Mouse (Mus musculus) liver, embryonic 13.5 days (tissue): ENCODE data around the gene Dhrs4. TPM values are rescaled to one million over a fixed set of nuclear protein-coding genes. Genes with fewer than 3 reads are reported as not detected.

ENCODE experiments used
- ATAC-seq: fragments of 200-750 bp; cut with Nextera tagmentation; 2 replicates; pipeline ENCODE4 v1.8.0; 2017; ENCODE audit warnings: low read depth, mild to moderate bottlenecking, moderate number of reproducible peaks, moderate library complexity
- DNase-seq: peaks from one replicate; pipeline ENCODE4 v3.0.0; 2022
- H3K27ac ChIP-seq: fragments of 300-500 bp; sonication (generic); 2 replicates; pipeline ENCODE4 v1.5.1; 2015; ENCODE audit warnings: moderate library complexity, mild to moderate bottlenecking, inconsistent platforms
- H3K27me3 ChIP-seq: fragments of 300-500 bp; sonication (generic); 2 replicates; pipeline ENCODE4 v1.6.1; 2015; ENCODE audit warnings: mild to moderate bottlenecking, inconsistent platforms
- H3K36me3 ChIP-seq: fragments of 300-500 bp; sonication (generic); 2 replicates; pipeline ENCODE4 v1.6.1; 2015; ENCODE audit warnings: mild to moderate bottlenecking, inconsistent platforms
- H3K4me1 ChIP-seq: fragments of 300-500 bp; sonication (generic); replicated peaks from 2 replicates; pipeline ENCODE4 v1.6.1; 2015; ENCODE audit warnings: inconsistent platforms
- H3K4me2 ChIP-seq: fragments of 300-500 bp; sonication (generic); 2 replicates; pipeline ENCODE4 v1.6.1; 2015; ENCODE audit warnings: inconsistent platforms, mild to moderate bottlenecking, moderate library complexity
- H3K4me3 ChIP-seq: fragments of 300-500 bp; sonication (generic); replicated peaks from 2 replicates; pipeline ENCODE4 v1.5.1; 2015; ENCODE audit warnings: mild to moderate bottlenecking, inconsistent platforms
- H3K9ac ChIP-seq: fragments of 300-500 bp; sonication (generic); 2 replicates; pipeline ENCODE4 v1.6.1; 2015; ENCODE audit warnings: mild to moderate bottlenecking, inconsistent platforms
- H3K9me3 ChIP-seq: fragments of 300-500 bp; sonication (generic); replicated peaks from 2 replicates; pipeline ENCODE4 v1.6.1; 2016; ENCODE audit warnings: inconsistent platforms
- WGBS: fragments of 180-500 bp; shearing (Covaris S2); methylation state at CpG from one replicate; pipeline ENCODE4 v1.1.7; 2015; ENCODE audit not compliant: insufficient replicate concordance; 5-methylcytosine and 5-hydroxymethylcytosine counted together
- polyA plus RNA-seq: library from polyadenylated mRNA; unstranded; fragments of >200 nt; fragmentation: Nextera tagmentation; extraction: Ambion mirVana; gene quantifications from 2 replicates; pipeline ENCODE4 v1.2.1, GENCODE M21; 2015

Dhrs4 gene
- 78.9 and 80.8 TPM in 2 replicates for polyA plus RNA-seq

DNA sequence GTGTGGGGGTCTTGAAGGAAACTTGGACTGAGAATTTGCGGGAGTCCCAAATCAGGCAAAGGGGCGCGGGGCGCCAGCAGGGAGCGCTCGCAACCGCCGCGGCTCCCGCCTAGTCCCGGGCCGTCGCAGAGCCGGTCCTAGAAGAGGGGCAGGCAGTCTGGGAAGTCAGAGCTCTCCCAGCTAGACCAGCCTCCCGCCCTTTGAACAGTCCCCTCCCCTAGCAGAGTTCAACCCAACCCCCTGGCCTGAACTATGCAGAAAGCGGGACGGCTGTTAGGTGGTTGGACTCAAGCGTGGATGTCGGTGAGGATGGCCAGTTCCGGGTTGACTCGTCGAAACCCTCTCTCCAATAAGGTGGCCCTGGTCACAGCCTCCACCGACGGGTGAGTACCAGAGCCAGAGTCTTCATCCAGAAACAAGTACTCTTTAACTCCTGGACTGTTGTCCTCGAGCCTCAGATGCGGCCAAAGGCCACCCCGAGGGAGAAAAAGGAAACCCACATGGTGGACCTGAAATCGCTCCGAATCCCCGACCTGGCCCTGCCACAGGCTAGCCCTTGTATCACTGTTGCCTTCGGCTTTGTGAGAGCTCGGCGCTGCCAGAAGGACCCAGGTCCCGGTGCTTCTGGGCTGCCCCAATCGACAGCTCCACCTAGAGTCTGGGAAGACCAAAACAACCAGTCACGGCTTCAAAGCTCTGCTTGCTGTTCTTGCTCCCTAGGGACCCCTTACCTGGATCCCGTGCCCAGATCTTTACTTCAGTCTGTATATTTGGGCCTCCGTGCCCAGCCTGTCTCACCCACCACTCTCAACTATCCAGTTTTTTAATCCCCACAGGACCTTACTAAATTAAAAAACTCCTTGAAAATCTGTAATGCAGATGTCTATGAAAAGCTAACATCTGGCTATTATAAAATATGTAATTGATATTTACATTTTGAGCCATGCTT, at the start of gene Dhrs4:
TSS of gene Dhrs4 (plus strand) at position 108 of the 949 bp plus-strand sequence.
- peak; percentile 88 for ATAC-seq
- peak within 1 kb of the TSS; percentile 85 for H3K9ac ChIP-seq
- H3K36me3 ChIP-seq = peaks cover 18% of the 10 kb centered on the region
- no peaks in the 10 kb centered on the region for H3K9me3 ChIP-seq
- H3K4me1 ChIP-seq = peaks cover 67% of the 10 kb centered on the region
- WGBS = under 1% methylated on average over 38 of the region's 38 CpGs
- H3K4me3 ChIP-seq = peak within 1 kb of the TSS; percentile 71
- peak within 1 kb of the TSS; percentile 76 for H3K4me2 ChIP-seq
- no peaks in the 10 kb centered on the region for H3K27me3 ChIP-seq
- DNase-seq = peak; percentile 79
- H3K27ac ChIP-seq = peak within 1 kb of the TSS; percentile 92

DNA sequence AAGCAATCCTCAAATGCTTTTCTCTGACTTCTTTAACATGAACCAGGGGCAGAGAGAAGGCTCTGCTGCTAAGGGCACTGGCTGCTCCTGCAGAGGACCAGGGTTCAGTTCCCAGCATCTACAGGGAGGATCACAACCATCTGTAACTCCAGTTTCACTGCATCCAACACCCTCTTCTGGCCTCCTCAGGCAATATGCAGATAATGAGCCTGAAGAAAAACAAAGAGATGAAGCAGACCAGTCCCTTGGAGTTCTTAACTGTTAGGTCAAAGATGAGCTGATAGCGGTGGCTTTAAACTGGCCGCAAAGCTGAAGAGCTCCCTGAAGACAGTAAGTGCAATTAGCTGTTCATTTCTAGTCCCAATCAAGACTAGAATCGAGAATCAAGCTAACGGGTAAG, 48.3 kb upstream of the Dhrs4 start:
- Histone ChIP-seq H3K4me1 (peaks cover 20% of the 10 kb centered on the region), H3K9me3 (no peaks in the 10 kb centered on the region), H3K27ac (no peak overlapping the region), H3K36me3 (no peaks in the 10 kb centered on the region), H3K27me3 (no peaks in the 10 kb centered on the region), H3K9ac (no peak overlapping the region), H3K4me3 (no peak overlapping the region), H3K4me2 (no peak overlapping the region)
- DNase-seq (no peak), ATAC-seq (no peak)
- 36% methylated on average over 4 of the region's 4 CpGs for WGBS

DNA sequence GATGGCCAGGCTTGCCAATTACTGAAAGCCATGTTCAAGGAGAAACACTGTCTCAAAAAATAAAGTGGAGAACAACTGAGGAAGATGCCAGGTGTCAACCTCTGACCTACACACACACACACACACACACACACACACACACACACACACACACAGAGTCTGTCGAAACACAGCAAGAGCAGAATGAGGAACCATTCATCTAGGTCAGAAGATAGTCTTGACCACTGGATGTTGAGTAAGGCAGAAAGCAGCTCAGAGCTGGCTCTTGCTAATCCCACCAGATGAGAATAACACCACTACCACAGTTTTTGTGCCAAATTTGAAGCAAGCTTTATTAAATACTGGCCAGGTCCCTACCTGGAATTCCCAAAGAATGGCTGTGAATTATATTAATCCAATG, 45.5 kb upstream of the Dhrs4 start:
- Histone ChIP-seq H3K27ac (no peak overlapping the region), H3K4me1 (peaks cover 13% of the 10 kb centered on the region), H3K4me3 (no peak overlapping the region), H3K4me2 (no peak overlapping the region), H3K27me3 (no peaks in the 10 kb centered on the region), H3K36me3 (no peaks in the 10 kb centered on the region), H3K9me3 (no peaks in the 10 kb centered on the region), H3K9ac (no peak overlapping the region)
- ATAC-seq = no peak
- 43% methylated on average over 1 of the region's 1 CpGs for WGBS
- DNase-seq = no peak

DNA sequence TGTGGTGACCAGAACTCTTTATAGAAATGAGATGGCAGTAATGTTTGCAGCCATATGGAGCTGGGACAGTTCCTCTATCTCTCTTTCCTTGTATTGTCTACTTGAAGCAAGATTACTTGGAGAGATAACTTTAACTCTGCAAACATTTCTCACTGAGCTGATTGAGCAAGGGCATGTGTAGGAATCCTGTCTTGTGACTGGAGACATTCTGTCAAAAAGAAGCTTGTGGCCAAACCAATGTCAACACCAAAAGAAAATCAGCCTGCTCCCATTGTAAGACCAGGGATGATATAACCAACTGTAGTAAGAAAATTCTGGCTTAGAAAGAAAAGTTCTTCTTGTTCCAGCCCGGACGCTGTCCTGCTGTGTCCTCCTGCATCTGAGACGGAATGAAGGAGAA, 43.7 kb upstream of the Dhrs4 start:
- ATAC-seq = no peak

DNA sequence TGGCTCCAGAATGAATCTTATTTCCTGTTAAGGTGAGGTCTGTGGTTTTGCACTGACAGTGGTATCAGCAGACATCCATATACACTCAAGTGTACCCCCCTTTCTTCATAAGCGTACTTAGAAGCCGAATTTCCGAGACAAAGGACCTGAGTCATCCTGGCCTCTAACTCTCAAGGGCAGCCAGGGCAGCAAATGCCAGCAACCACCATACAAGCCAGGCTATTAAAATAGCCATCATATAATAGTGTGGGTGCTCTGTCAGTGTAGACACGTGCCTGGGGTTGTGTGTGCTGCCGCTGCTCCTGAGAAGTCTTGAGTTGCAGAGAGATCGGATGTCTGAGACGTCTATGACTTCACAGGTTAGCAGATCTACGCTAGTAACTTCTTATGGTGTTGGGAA, 41.4 kb upstream of the Dhrs4 start:
- ATAC-seq (no peak), DNase-seq (no peak)
- Histone ChIP-seq H3K27ac (no peak overlapping the region), H3K36me3 (no peaks in the 10 kb centered on the region), H3K4me1 (no peaks in the 10 kb centered on the region), H3K27me3 (no peaks in the 10 kb centered on the region), H3K4me2 (no peak overlapping the region), H3K4me3 (no peak overlapping the region), H3K9me3 (no peaks in the 10 kb centered on the region), H3K9ac (no peak overlapping the region)
- WGBS = 72% methylated on average over 8 of the region's 8 CpGs

More for the DNA sequence above, 43.7 kb upstream of the Dhrs4 start:
- H3K4me2 ChIP-seq = no peak overlapping the region
- H3K27ac ChIP-seq = no peak overlapping the region
- DNase-seq = no peak
- H3K27me3 ChIP-seq = no peaks in the 10 kb centered on the region
- peaks cover 12% of the 10 kb centered on the region for H3K4me1 ChIP-seq
- no peak overlapping the region for H3K4me3 ChIP-seq
- H3K36me3 ChIP-seq = no peaks in the 10 kb centered on the region
- 71% methylated on average over 3 of the region's 3 CpGs for WGBS
- H3K9ac ChIP-seq = no peak overlapping the region
- no peaks in the 10 kb centered on the region for H3K9me3 ChIP-seq

DNA sequence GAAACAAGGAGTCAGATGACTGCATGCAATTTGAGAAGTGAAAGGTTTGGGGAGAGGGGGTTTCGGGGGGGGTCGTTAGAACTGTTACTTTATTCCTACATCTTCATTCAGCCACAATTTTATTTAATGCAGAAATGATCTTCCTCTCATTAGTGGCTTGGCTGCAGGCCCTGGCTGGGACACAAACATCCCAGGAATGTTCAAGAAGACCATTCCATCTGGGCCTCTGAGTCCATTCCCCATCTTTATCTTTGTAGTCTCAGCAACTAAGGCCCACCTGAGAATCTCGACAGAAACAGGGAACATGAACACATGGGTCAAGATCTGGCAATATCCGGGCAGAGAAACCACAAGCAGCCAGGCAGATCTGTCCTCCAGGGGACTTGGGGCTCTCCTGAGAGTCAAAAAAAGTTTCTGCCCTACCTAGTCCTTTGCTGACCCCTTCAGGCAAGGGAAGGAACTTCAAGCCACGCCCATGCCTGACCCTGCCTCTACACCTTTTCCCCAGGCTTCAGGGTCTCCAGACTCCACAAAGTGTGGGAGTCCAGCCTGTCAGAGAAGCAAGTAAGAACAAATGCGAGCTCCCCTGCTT, 40.3 kb upstream of the Dhrs4 start:
- DNase-seq = peak; percentile 53
- Histone ChIP-seq H3K9ac (no peak overlapping the region), H3K4me1 (no peaks in the 10 kb centered on the region), H3K4me2 (no peak overlapping the region), H3K9me3 (no peaks in the 10 kb centered on the region), H3K36me3 (no peaks in the 10 kb centered on the region), H3K27ac (no peak overlapping the region), H3K27me3 (no peaks in the 10 kb centered on the region), H3K4me3 (no peak overlapping the region)
- WGBS = 21% methylated on average over 6 of the region's 6 CpGs
- no peak for ATAC-seq

DNA sequence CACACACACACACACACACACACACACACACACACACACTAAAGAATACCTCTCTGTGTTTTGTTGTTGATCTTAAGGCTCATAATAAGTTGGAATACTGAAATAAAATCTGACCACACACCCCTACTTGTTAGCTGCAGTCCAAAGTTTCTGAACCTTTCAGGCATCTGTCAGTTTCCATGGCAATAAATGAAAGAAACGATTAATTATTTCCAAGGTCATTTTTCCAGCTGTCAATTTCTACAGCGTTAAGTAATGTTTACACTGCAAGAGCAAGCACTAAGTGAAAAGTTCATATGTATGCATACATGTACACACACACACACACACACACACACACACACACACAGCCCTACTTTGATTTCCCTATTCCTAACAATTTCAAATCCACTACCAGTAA, 20.9 kb upstream of the Dhrs4 start:
- Histone ChIP-seq H3K4me1 (no peaks in the 10 kb centered on the region), H3K4me3 (no peak overlapping the region), H3K9ac (no peak overlapping the region), H3K27me3 (0 out of 2 replicates have a peak, but pooled peaks cover 3% of the 10 kb centered on the region), H3K27ac (no peak overlapping the region), H3K4me2 (no peak overlapping the region), H3K9me3 (peaks cover 4% of the 10 kb centered on the region; the same call in 1 of the 2 replicates), H3K36me3 (no peaks in the 10 kb centered on the region)
- 66% methylated on average over 2 of the region's 2 CpGs for WGBS
- DNase-seq (no peak), ATAC-seq (no peak)

DNA sequence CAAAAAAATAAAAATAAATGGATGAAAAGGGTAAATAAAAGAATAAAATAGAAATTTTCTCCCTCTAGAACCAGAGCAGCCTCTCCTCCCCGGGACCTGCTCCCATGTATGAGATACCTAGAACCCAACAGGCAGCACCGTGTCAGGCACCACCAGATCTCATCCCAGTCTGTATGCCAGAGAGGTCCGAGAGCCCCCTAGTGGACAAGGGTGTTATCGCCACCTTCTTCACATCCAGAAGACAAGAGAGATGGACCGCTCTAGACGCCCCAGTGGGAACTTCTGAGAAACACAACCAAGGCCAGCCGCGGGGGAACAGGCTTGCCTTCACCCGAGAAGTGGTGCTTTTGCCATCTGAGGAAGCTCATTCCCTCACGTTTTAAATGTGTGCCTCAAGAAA, 20.3 kb upstream of the Dhrs4 start:
- Histone ChIP-seq H3K4me1 (no peaks in the 10 kb centered on the region), H3K4me3 (no peak overlapping the region), H3K4me2 (no peak overlapping the region), H3K9ac (no peak overlapping the region), H3K36me3 (no peaks in the 10 kb centered on the region), H3K9me3 (peaks cover 4% of the 10 kb centered on the region; the same call in 1 of the 2 replicates), H3K27me3 (0 out of 2 replicates have a peak, but pooled peaks cover 3% of the 10 kb centered on the region), H3K27ac (no peak overlapping the region)
- 7% methylated on average over 10 of the region's 10 CpGs for WGBS
- peak; percentile 64 for DNase-seq
- ATAC-seq = no peak

DNA sequence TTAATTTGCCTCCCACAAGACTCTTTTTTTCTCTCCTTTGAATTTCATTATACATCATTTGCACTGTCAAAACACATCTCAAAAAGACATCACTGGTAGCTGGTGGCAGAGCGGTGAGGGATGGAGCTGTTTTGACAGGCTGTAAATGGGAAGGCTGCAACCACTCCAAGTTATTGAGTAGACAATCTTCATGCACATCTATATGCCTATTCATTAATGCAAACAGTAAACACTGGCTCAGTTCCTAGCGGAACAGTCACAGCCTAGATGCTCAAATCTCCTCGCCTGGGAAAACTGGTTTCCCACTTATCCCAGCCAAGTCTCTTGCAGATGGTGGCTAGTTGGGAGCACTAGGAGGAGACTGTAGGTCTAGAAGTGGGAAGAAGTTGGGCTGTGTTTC, 19.8 kb upstream of the Dhrs4 start:
- H3K27me3 ChIP-seq = 0 out of 2 replicates have a peak, but pooled peaks cover 3% of the 10 kb centered on the region
- no peak for DNase-seq
- ATAC-seq = no peak
- H3K9ac ChIP-seq = no peak overlapping the region
- no peak overlapping the region for H3K4me2 ChIP-seq
- no peaks in the 10 kb centered on the region for H3K4me1 ChIP-seq
- H3K36me3 ChIP-seq = no peaks in the 10 kb centered on the region
- H3K9me3 ChIP-seq = peaks cover under 1% of the 10 kb centered on the region; the same call in 1 of the 2 replicates
- 71% methylated on average over 3 of the region's 3 CpGs for WGBS
- no peak overlapping the region for H3K27ac ChIP-seq
- H3K4me3 ChIP-seq = no peak overlapping the region

DNA sequence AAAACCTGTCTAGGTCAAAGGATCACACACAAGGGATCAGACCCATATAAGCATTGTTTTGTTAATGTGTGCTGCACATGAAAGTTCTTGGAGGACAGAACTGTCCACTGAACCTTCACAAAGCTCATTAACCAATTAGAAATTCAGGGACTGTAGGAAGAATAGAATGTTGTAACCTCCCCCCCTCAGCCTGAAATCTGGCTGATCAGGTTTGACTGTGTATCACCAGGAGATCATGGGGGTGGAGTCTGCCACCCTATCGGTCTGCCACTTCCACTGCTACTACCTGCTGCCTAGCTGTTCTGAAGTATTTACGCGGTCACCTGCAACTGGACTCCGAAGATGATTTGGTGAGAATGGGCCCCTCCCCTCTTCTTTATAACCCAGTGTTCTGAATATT, 18.8 kb upstream of the Dhrs4 start:
- Histone ChIP-seq H3K4me3 (no peak overlapping the region), H3K27ac (no peak overlapping the region), H3K36me3 (no peaks in the 10 kb centered on the region), H3K9me3 (no peaks in the 10 kb centered on the region), H3K9ac (no peak overlapping the region), H3K4me2 (no peak overlapping the region), H3K4me1 (no peaks in the 10 kb centered on the region), H3K27me3 (0 out of 2 replicates have a peak, but pooled peaks cover 3% of the 10 kb centered on the region)
- no peak for DNase-seq
- WGBS = 50% methylated on average over 4 of the region's 4 CpGs
- ATAC-seq = no peak

DNA sequence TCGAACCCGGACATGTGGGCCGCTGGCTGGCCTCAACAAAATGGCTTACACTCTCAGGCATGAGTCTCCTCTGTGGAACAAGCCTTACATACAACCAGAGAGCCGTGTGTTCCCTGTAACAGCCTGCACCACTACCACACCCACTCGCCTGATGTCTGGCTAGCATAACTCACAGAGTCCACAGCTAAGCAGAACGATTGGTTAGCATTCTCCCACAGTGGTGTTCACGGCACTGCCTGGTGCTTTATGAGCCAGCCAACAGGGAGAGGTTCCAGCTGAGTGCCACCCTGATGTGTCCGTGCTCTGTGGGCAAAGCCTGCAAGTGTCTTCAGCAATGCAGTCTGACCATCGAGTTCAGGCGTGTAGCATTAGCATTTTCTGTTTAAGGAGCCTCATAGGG, 18.3 kb upstream of the Dhrs4 start:
- H3K9ac ChIP-seq = no peak overlapping the region
- H3K4me1 ChIP-seq = no peaks in the 10 kb centered on the region
- H3K27ac ChIP-seq = no peak overlapping the region
- H3K4me2 ChIP-seq = no peak overlapping the region
- ATAC-seq (no peak), DNase-seq (no peak)
- 60% methylated on average over 10 of the region's 10 CpGs for WGBS
- 0 out of 2 replicates have a peak, but pooled peaks cover 6% of the 10 kb centered on the region for H3K27me3 ChIP-seq
- no peaks in the 10 kb centered on the region for H3K36me3 ChIP-seq
- no peaks in the 10 kb centered on the region for H3K9me3 ChIP-seq
- no peak overlapping the region for H3K4me3 ChIP-seq
